Mouse (Mus musculus) layer of hippocampus, adult 9-10 months (tissue): ENCODE measurements around the gene Sox6.

Experiments used
- DNase-seq: peaks from one replicate; pipeline ENCODE4 v3.0.0; 2022; ENCODE audit warnings: low spot score

The Sox6 gene

GRCm38 (mm10) chr7:115477763-115478162, 560.8 kb downstream of the Sox6 start:
- no peak for DNase-seq

GRCm38 (mm10) chr7:115476881-115477665, 561.5 kb downstream of the Sox6 start:
- no peak for DNase-seq

GRCm38 (mm10) chr7:115475176-115475575, 563.4 kb downstream of the Sox6 start:
- no peak for DNase-seq

GRCm38 (mm10) chr7:115474115-115474514, 564.5 kb downstream of the Sox6 start:
- DNase-seq, result no peak

- no peak for DNase-seq
Observed at GRCm38 (mm10) chr7:115472850-115473249, 565.7 kb downstream of the Sox6 start.

GRCm38 (mm10) chr7:115471521-115471920, 567.1 kb downstream of the Sox6 start:
- DNase-seq, result no peak

- DNase-seq, result no peak
Observed at GRCm38 (mm10) chr7:115466811-115467210, 571.8 kb downstream of the Sox6 start.

- no peak for DNase-seq
Observed at GRCm38 (mm10) chr7:115463367-115463766, 575.2 kb downstream of the Sox6 start.

- no peak for DNase-seq
Observed at GRCm38 (mm10) chr7:115462276-115462675, 576.3 kb downstream of the Sox6 start.

- DNase-seq, result no peak
Observed at GRCm38 (mm10) chr7:115454988-115455387, 583.6 kb downstream of the Sox6 start.

- no peak for DNase-seq
Observed at GRCm38 (mm10) chr7:115453713-115454073, 584.9 kb downstream of the Sox6 start.

- no peak for DNase-seq
Observed at GRCm38 (mm10) chr7:115453042-115453712, 585.4 kb downstream of the Sox6 start.

GRCm38 (mm10) chr7:115450431-115451195, 588.0 kb downstream of the Sox6 start:
- DNase-seq, result no peak

GRCm38 (mm10) chr7:115448403-115449025, 590.1 kb downstream of the Sox6 start:
- no peak for DNase-seq

GRCm38 (mm10) chr7:115447091-115447490, 591.5 kb downstream of the Sox6 start:
- DNase-seq, result no peak

GRCm38 (mm10) chr7:115446481-115447016, 592.0 kb downstream of the Sox6 start:
- no peak for DNase-seq

- DNase-seq, result no peak
Observed at GRCm38 (mm10) chr7:115426161-115426982, 612.2 kb downstream of the Sox6 start.

- DNase-seq, result no peak
Observed at GRCm38 (mm10) chr7:115422828-115423227, 615.8 kb downstream of the Sox6 start.

GRCm38 (mm10) chr7:115420960-115421359, 617.6 kb downstream of the Sox6 start:
- DNase-seq, result no peak
